Mouse (Mus musculus): ENCODE data around the gene Phc1. TPM values are rescaled to one million over a fixed set of nuclear protein-coding genes. Genes with fewer than 3 reads are reported as not detected.
"Not testable (repeated sequence)": the region's sequence is repeated elsewhere in the genome, so short reads cannot be mapped to it uniquely, and the experiment has no call there.

Phc1 gene
- polyA plus RNA-seq (2015; fragmentation: Nextera tagmentation; extraction: Ambion mirVana) = 7.2 and 7.4 TPM in 2 replicates

GRCm38 (mm10) chr6:122340349-122341000, at the start of gene Phc1:
Phc1 (minus strand) TSS chr6:122340561.
- WGBS = 1% methylated on average over 17 of the region's 17 CpGs
- peaks cover 5% of the 10 kb centered on the region; the same call in 1 of the 2 replicates for H3K4me1 ChIP-seq (ENCODE audit: control insufficient read depth, insufficient read depth, low read length)
- H3K9me3 ChIP-seq (ENCODE audit: control insufficient read depth, low read length) = no peaks in the 10 kb centered on the region
- peak within 1 kb of the TSS; percentile 62 for H3K4me2 ChIP-seq (ENCODE audit: low read depth, low read length)
- peak; percentile 10 for ATAC-seq
- H3K27me3 ChIP-seq (replicated peaks; ENCODE audit: control insufficient read depth, insufficient read depth, low read length) = no peaks in the 10 kb centered on the region
- H3K9ac ChIP-seq (ENCODE audit: low read depth, low read length) = peak within 1 kb of the TSS; percentile 79
- H3K4me3 ChIP-seq (ENCODE audit: low read length) = peak within 1 kb of the TSS; percentile 75
- H3K27ac ChIP-seq (ENCODE audit: low read length) = peak within 1 kb of the TSS; percentile 81
- H3K36me3 ChIP-seq (ENCODE audit: control insufficient read depth, insufficient read depth, low read length) = no peaks in the 10 kb centered on the region

- WGBS = 87% methylated on average over 3 of the region's 3 CpGs
- not testable (repeated sequence) for H3K4me1 ChIP-seq (ENCODE audit: control insufficient read depth, insufficient read depth, low read length); H3K27ac ChIP-seq (ENCODE audit: low read length); ATAC-seq; H3K4me2 ChIP-seq (ENCODE audit: low read depth, low read length); H3K27me3 ChIP-seq (replicated peaks; ENCODE audit: control insufficient read depth, insufficient read depth, low read length); H3K4me3 ChIP-seq (ENCODE audit: low read length); H3K9ac ChIP-seq (ENCODE audit: low read depth, low read length); H3K9me3 ChIP-seq (ENCODE audit: control insufficient read depth, low read length); H3K36me3 ChIP-seq (ENCODE audit: control insufficient read depth, insufficient read depth, low read length)
Measured at GRCm38 (mm10) chr6:122389986-122390385, 49.6 kb upstream of the Phc1 start.

- H3K9me3 ChIP-seq (ENCODE audit: control insufficient read depth, low read length); H3K9ac ChIP-seq (ENCODE audit: low read depth, low read length); ATAC-seq; H3K4me3 ChIP-seq (ENCODE audit: low read length); H3K36me3 ChIP-seq (ENCODE audit: control insufficient read depth, insufficient read depth, low read length); H3K27me3 ChIP-seq (replicated peaks; ENCODE audit: control insufficient read depth, insufficient read depth, low read length); H3K4me2 ChIP-seq (ENCODE audit: low read depth, low read length); H3K4me1 ChIP-seq (ENCODE audit: control insufficient read depth, insufficient read depth, low read length); H3K27ac ChIP-seq (ENCODE audit: low read length): not testable (repeated sequence)
- 83% methylated on average over 12 of the region's 12 CpGs for WGBS
Measured at GRCm38 (mm10) chr6:122387177-122388028, 47.0 kb upstream of the Phc1 start.

- 66% methylated on average over 5 of the region's 5 CpGs for WGBS
- H3K4me3 ChIP-seq (ENCODE audit: low read length) = no peak overlapping the region
- H3K27ac ChIP-seq (ENCODE audit: low read length) = no peak overlapping the region
Measured at GRCm38 (mm10) chr6:122385724-122386123, 45.4 kb upstream of the Phc1 start.

GRCm38 (mm10) chr6:122384886-122385285, 44.5 kb upstream of the Phc1 start:
- WGBS = 89% methylated on average over 13 of the region's 13 CpGs
- ATAC-seq = no peak

More at GRCm38 (mm10) chr6:122385724-122386123, 45.4 kb upstream of the Phc1 start:
- Histone ChIP-seq H3K4me2 (ENCODE audit: low read depth, low read length) (no peak overlapping the region), H3K9me3 (ENCODE audit: control insufficient read depth, low read length) (no peaks in the 10 kb centered on the region), H3K4me1 (ENCODE audit: control insufficient read depth, insufficient read depth, low read length) (no peaks in the 10 kb centered on the region), H3K36me3 (ENCODE audit: control insufficient read depth, insufficient read depth, low read length) (no peaks in the 10 kb centered on the region), H3K9ac (ENCODE audit: low read depth, low read length) (no peak overlapping the region), H3K27me3 (replicated peaks; ENCODE audit: control insufficient read depth, insufficient read depth, low read length) (no peaks in the 10 kb centered on the region)
- ATAC-seq = no peak

GRCm38 (mm10) chr6:122383211-122383610, 42.9 kb upstream of the Phc1 start:
- Histone ChIP-seq H3K9me3 (ENCODE audit: control insufficient read depth, low read length) (no peaks in the 10 kb centered on the region), H3K27ac (ENCODE audit: low read length) (no peak overlapping the region), H3K9ac (ENCODE audit: low read depth, low read length) (no peak overlapping the region), H3K4me3 (ENCODE audit: low read length) (no peak overlapping the region), H3K27me3 (replicated peaks; ENCODE audit: control insufficient read depth, insufficient read depth, low read length) (no peaks in the 10 kb centered on the region), H3K36me3 (ENCODE audit: control insufficient read depth, insufficient read depth, low read length) (no peaks in the 10 kb centered on the region), H3K4me1 (ENCODE audit: control insufficient read depth, insufficient read depth, low read length) (no peaks in the 10 kb centered on the region), H3K4me2 (ENCODE audit: low read depth, low read length) (no peak overlapping the region)
- WGBS = 70% methylated on average over 5 of the region's 5 CpGs
- no peak for ATAC-seq

More at GRCm38 (mm10) chr6:122384886-122385285, 44.5 kb upstream of the Phc1 start:
- H3K9ac ChIP-seq (ENCODE audit: low read depth, low read length) = no peak overlapping the region
- H3K4me2 ChIP-seq (ENCODE audit: low read depth, low read length) = no peak overlapping the region
- no peak overlapping the region for H3K27ac ChIP-seq (ENCODE audit: low read length)
- no peaks in the 10 kb centered on the region for H3K27me3 ChIP-seq (replicated peaks; ENCODE audit: control insufficient read depth, insufficient read depth, low read length)
- H3K4me3 ChIP-seq (ENCODE audit: low read length) = no peak overlapping the region
- no peaks in the 10 kb centered on the region for H3K9me3 ChIP-seq (ENCODE audit: control insufficient read depth, low read length)
- H3K4me1 ChIP-seq (ENCODE audit: control insufficient read depth, insufficient read depth, low read length) = no peaks in the 10 kb centered on the region
- no peaks in the 10 kb centered on the region for H3K36me3 ChIP-seq (ENCODE audit: control insufficient read depth, insufficient read depth, low read length)

GRCm38 (mm10) chr6:122382046-122382445, 41.7 kb upstream of the Phc1 start:
- no peak for ATAC-seq
- Histone ChIP-seq H3K9me3 (ENCODE audit: control insufficient read depth, low read length) (no peaks in the 10 kb centered on the region), H3K4me1 (ENCODE audit: control insufficient read depth, insufficient read depth, low read length) (no peaks in the 10 kb centered on the region), H3K27ac (ENCODE audit: low read length) (no peak overlapping the region), H3K27me3 (replicated peaks; ENCODE audit: control insufficient read depth, insufficient read depth, low read length) (no peaks in the 10 kb centered on the region), H3K9ac (ENCODE audit: low read depth, low read length) (no peak overlapping the region), H3K4me3 (ENCODE audit: low read length) (no peak overlapping the region), H3K4me2 (ENCODE audit: low read depth, low read length) (no peak overlapping the region), H3K36me3 (ENCODE audit: control insufficient read depth, insufficient read depth, low read length) (no peaks in the 10 kb centered on the region)
- 77% methylated on average over 8 of the region's 8 CpGs for WGBS

GRCm38 (mm10) chr6:122368245-122368644, 27.9 kb upstream of the Phc1 start:
- no peaks in the 10 kb centered on the region for H3K4me1 ChIP-seq (ENCODE audit: control insufficient read depth, insufficient read depth, low read length)

GRCm38 (mm10) chr6:122366976-122367375, 26.6 kb upstream of the Phc1 start:
- Histone ChIP-seq H3K4me3 (ENCODE audit: low read length) (no peak overlapping the region), H3K36me3 (ENCODE audit: control insufficient read depth, insufficient read depth, low read length) (no peaks in the 10 kb centered on the region), H3K9me3 (ENCODE audit: control insufficient read depth, low read length) (no peaks in the 10 kb centered on the region), H3K4me1 (ENCODE audit: control insufficient read depth, insufficient read depth, low read length) (no peaks in the 10 kb centered on the region), H3K9ac (ENCODE audit: low read depth, low read length) (no peak overlapping the region), H3K27me3 (replicated peaks; ENCODE audit: control insufficient read depth, insufficient read depth, low read length) (no peaks in the 10 kb centered on the region), H3K27ac (ENCODE audit: low read length) (no peak overlapping the region), H3K4me2 (ENCODE audit: low read depth, low read length) (no peak overlapping the region)
- ATAC-seq = no peak
- 46% methylated on average over 3 of the region's 3 CpGs for WGBS

More at GRCm38 (mm10) chr6:122368245-122368644, 27.9 kb upstream of the Phc1 start:
- no peak overlapping the region for H3K9ac ChIP-seq (ENCODE audit: low read depth, low read length)
- H3K27me3 ChIP-seq (replicated peaks; ENCODE audit: control insufficient read depth, insufficient read depth, low read length) = no peaks in the 10 kb centered on the region
- WGBS = 84% methylated on average over 3 of the region's 3 CpGs
- H3K4me3 ChIP-seq (ENCODE audit: low read length) = no peak overlapping the region
- H3K9me3 ChIP-seq (ENCODE audit: control insufficient read depth, low read length) = no peaks in the 10 kb centered on the region
- ATAC-seq = no peak
- H3K27ac ChIP-seq (ENCODE audit: low read length) = no peak overlapping the region
- no peak overlapping the region for H3K4me2 ChIP-seq (ENCODE audit: low read depth, low read length)
- H3K36me3 ChIP-seq (ENCODE audit: control insufficient read depth, insufficient read depth, low read length) = no peaks in the 10 kb centered on the region

All from intestine, embryonic 16.5 days (tissue).